Mouse (Mus musculus): ENCODE data around the gene Socs2.
A peak's percentile ranks its signal among the peaks of the same experiment; 100 is the strongest.

Gene Socs2

GRCm38 (mm10) chr10:95420284-95420683, 3.3 kb upstream of the Socs2 start:
- peak; percentile 69 to 82 for DNase-seq

GRCm38 (mm10) chr10:95419726-95420125, 2.7 kb upstream of the Socs2 start:
- peak in 1 of 2 experiments; percentile 42 for DNase-seq

GRCm38 (mm10) chr10:95418631-95419030, 1.7 kb upstream of the Socs2 start:
- DNase-seq: no peak

- DNase-seq: peak; percentile 83 to 90
Measured at GRCm38 (mm10) chr10:95417496-95418236, 686 bp upstream of the Socs2 start.

- DNase-seq: no peak
Measured at GRCm38 (mm10) chr10:95416361-95416684, 657 bp downstream of the Socs2 start.

- DNase-seq: peak; percentile 57 to 69
Measured at GRCm38 (mm10) chr10:95415533-95416360, 1.2 kb downstream of the Socs2 start.

- peak; percentile 51 to 60 for DNase-seq
Measured at GRCm38 (mm10) chr10:95415159-95415532, 1.8 kb downstream of the Socs2 start.

- peak; percentile 39 to 43 for DNase-seq
Measured at GRCm38 (mm10) chr10:95414316-95415158, 2.4 kb downstream of the Socs2 start.

GRCm38 (mm10) chr10:95411139-95411538, 5.8 kb downstream of the Socs2 start:
- DNase-seq: no peak

- no peak for DNase-seq
Measured at GRCm38 (mm10) chr10:95410709-95411108, 6.3 kb downstream of the Socs2 start.

- DNase-seq: no peak
Measured at GRCm38 (mm10) chr10:95410209-95410608, 6.8 kb downstream of the Socs2 start.

GRCm38 (mm10) chr10:95409149-95409548, 7.8 kb downstream of the Socs2 start:
- DNase-seq: no peak

GRCm38 (mm10) chr10:95408487-95408886, 8.5 kb downstream of the Socs2 start:
- DNase-seq: no peak

GRCm38 (mm10) chr10:95407541-95408160, 9.3 kb downstream of the Socs2 start:
- no peak for DNase-seq

- no peak for DNase-seq
Measured at GRCm38 (mm10) chr10:95404774-95405173, 12.2 kb downstream of the Socs2 start.

- DNase-seq: peak in 1 of 2 experiments; percentile 54
Measured at GRCm38 (mm10) chr10:95399689-95400354, 17.2 kb downstream of the Socs2 start.

GRCm38 (mm10) chr10:95398489-95398888, 18.5 kb downstream of the Socs2 start:
- peak; percentile 34 to 64 for DNase-seq

- no peak for DNase-seq
Measured at GRCm38 (mm10) chr10:95397191-95397835, 19.7 kb downstream of the Socs2 start.

- no peak for DNase-seq
Measured at GRCm38 (mm10) chr10:95396356-95396755, 20.6 kb downstream of the Socs2 start.

GRCm38 (mm10) chr10:95394819-95395812, 21.9 kb downstream of the Socs2 start:
- DNase-seq: peak; percentile 43 to 52
